Mouse (Mus musculus): ENCODE data around the gene Scel. TPM values are rescaled to one million over a fixed set of nuclear protein-coding genes. Genes with fewer than 3 reads are reported as not detected.

Scel gene
- total RNA-seq, 1 experiment from 2014 or later, result 2.1 TPM

DNA sequence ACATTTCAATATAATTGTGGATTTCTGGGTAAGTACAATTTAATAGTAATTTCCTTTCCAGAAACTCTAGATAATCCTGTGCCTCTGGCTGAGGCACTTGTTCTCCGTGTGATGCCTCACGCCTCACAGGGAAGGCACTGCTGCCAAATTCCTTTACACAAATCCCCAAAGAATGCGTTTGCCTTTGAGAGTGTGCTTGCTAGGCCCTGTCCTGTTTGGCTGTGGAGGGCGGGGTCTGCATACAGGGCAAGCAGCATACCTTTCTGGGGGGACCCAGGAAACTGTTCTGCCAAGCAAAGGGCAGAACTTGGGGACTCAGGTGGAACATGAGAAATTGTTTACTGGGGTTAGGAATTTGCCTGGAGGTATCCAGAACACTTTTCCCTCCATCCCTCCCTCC, 12.2 kb upstream of the Scel start:
- no peak for ATAC-seq (ENCODE audit: extremely low read depth, insufficient number of reproducible peaks, low FRiP score, poor library complexity, severe bottlenecking)

DNA sequence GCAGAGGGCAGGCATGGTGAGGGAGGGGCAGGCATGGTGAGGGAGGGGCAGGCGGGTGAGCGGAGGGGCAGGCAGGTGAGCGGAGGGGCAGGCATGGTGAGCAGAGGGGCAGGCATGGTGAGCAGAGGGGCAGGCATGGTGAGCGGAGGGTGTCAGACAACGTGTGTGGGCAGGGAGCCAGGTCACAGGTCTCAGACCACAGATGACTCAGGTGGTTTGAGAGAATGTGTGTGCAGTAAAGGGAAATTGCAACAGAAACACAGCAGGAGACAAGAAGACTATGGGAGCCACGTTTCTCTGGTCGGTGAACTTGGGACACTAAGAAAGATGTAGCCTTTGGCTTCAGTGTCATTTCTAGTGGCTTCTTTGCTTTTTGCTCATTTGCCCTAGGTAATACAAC, 8.6 kb upstream of the Scel start:
- peak; percentile 88 for ATAC-seq (ENCODE audit: extremely low read depth, insufficient number of reproducible peaks, low FRiP score, poor library complexity, severe bottlenecking)

DNA sequence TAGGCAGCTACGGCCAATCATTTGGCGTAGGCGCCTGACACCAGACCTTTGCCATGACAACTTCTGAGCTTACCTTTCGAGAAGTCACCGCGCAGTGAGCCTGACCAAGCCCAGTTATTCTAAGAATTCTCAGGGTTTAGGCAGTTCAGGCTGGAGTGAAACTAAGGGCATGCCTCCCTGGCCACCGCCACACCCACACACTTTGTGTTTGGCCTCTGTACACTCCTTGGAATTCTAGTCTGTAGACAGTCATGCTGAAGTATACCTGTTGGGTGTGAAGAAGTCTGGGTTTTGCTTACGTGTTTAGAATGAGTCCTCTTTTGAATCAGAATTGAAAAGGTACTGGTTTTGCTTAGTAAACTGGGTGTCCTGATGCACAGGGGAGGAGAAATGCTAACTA, 3.6 kb upstream of the Scel start:
- ATAC-seq (ENCODE audit: extremely low read depth, insufficient number of reproducible peaks, low FRiP score, poor library complexity, severe bottlenecking), result no peak

DNA sequence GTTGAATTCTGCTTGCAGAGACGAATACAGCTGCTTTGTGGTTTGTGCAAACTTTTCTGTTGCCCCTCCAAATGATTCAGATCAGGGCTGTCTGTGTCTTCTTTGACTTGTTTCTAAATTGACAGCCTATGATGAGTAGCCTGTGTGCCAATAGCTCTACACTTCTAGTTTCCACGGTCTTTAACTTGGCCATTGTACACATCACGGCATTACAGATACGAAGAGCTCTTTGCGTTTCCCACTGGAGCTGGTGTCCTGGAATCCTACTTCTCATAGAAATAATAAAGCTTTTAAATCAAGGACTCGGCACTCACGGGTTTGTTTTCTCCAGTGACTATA, 300 bp downstream of the Scel start:
- no peak for ATAC-seq (ENCODE audit: extremely low read depth, insufficient number of reproducible peaks, low FRiP score, poor library complexity, severe bottlenecking)

DNA sequence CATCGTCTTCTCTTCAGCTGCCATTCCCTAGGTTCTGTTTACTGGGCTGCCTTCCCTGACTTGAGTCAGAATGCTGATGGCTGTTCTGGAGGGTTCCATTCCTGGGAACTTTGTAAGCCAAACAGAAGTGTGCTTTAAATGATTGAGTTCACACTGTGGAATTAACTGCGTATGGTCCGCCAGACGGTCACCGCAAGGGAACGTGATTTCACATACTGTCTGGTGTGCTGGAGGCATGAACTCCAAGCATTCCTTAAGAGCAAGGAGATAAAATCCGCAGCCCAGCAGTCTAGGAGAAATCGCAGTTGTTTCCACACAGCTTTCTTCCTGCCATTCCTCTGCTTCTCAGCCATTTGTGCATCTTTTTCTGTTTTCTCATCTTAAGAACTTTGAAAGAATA, 2.3 kb downstream of the Scel start:
- no peak for ATAC-seq (ENCODE audit: extremely low read depth, insufficient number of reproducible peaks, low FRiP score, poor library complexity, severe bottlenecking)

DNA sequence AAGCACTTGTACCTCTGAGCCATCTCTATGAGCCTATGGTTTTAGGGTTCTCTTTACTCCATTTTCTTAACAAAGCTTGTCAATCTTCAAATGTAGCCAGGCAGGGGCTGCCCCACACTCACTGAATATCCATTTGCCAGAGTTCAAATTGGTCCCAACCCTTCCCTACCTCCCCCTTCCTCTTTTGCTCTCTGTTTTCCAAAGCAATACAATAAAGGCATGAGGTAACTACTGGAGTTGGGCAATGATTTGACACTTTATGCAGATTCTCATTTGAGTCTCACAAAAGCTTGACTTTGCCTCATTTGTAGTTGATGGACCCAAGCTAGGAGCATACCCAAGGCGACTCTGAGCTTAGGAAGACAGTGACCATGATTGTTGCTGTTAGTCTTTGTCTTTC, 13.1 kb downstream of the Scel start:
- no peak for ATAC-seq (ENCODE audit: extremely low read depth, insufficient number of reproducible peaks, low FRiP score, poor library complexity, severe bottlenecking)

DNA sequence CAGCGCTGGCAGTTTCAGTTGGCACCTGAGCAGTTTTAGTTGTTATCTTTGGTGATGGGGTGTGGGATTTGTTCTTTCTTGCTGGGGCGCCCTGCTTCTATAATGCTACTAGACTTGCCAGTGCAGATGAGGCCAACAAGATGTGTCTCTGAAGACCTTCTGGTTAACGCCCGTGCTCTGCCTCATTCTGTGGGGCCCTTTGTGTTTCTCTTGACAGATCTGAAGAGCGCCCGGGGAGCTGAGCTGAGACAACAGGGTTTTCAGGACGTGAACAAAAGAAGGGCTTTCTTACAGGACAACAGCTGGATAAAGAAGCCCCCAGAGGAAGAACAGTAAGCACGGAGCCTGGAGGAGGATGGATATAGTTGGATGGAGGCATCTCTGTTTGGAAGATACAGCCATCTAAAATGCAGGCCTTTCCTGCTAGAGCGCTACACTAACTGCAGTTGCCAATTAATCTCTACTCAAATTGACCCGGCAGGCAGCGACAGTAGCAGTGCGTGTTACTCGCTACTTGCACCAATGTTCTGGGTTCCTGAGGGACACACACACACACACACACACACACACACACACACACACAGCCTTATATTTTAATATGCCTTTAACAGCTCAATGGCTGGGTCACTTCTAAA, 16.7 kb downstream of the Scel start:
- ATAC-seq (ENCODE audit: extremely low read depth, insufficient number of reproducible peaks, low FRiP score, poor library complexity, severe bottlenecking), result no peak

DNA sequence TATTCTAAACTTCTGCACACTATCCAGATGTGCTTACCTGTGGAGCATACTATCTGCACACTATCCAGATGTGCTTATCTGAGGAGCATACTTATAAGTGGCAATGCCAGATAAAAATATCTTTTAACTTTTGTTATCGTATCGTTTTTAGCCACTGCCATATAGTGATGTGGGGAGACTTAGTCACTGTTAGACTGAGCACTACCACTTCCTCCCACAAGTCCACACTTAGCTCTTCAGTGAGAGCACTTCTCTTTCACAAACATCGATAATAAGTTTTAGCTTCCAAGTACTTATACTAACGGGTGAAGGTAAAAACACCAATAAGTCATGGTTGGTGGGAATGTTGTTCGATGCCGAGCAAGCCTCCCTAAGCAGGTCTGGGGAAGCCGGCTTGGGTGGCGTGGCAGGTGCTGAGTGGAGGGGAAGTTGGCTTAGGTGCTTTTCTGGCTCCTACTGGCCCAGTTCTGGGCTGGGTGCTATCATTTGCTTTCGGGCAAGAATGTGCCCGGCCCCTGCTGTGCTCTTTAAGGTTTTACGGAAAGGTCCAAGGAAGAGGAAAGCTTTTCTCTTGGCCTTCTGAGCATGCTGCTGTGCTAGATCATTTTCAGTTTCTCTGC, 18.7 kb downstream of the Scel start:
- peak; percentile 55 for ATAC-seq (ENCODE audit: extremely low read depth, insufficient number of reproducible peaks, low FRiP score, poor library complexity, severe bottlenecking)

DNA sequence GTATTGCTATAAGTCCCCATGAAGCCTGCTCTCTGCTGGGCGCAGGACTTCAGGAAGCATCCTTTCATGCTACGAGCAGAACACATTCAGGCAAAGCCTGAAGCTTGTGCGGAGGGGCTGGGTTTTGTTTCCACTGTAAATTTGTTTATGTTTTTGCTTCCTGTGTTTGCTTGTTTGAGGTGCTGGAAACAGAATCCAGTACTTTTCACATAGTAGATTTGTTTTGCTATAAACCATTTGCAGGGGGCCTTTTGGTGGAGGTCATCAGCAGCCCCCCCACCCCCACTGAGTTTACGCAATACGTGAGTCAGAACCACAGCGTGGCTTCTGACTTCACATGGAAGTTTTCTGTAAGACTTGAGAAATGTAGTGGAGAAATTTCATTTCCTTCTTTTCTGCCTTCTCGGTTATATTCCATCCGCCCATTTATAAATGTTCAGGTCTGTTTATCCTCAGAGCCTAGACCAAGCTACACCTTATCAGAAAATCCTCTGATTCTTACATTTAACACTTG, 22.4 kb downstream of the Scel start:
- ATAC-seq (ENCODE audit: extremely low read depth, insufficient number of reproducible peaks, low FRiP score, poor library complexity, severe bottlenecking), result no peak

DNA sequence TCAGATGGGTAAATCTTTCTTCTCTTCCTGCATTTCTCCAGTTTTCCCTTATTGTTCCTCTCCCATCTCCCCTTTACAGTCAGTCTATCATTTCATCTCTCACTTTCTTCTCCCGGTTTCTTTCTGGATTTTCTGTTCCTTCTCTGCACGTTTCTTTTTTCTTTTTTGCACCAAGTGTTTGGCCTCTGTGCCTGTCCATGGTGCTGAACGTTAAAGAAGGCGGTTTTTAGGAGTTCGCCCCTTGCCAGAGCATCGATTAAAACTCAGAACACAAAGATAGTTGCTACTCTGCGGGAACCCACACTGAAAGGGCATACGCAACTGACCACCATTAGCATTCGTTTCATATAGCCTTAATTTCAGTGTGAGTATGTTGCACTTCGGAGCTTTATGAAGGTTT, 23.2 kb downstream of the Scel start:
- ATAC-seq (ENCODE audit: extremely low read depth, insufficient number of reproducible peaks, low FRiP score, poor library complexity, severe bottlenecking), result no peak

DNA sequence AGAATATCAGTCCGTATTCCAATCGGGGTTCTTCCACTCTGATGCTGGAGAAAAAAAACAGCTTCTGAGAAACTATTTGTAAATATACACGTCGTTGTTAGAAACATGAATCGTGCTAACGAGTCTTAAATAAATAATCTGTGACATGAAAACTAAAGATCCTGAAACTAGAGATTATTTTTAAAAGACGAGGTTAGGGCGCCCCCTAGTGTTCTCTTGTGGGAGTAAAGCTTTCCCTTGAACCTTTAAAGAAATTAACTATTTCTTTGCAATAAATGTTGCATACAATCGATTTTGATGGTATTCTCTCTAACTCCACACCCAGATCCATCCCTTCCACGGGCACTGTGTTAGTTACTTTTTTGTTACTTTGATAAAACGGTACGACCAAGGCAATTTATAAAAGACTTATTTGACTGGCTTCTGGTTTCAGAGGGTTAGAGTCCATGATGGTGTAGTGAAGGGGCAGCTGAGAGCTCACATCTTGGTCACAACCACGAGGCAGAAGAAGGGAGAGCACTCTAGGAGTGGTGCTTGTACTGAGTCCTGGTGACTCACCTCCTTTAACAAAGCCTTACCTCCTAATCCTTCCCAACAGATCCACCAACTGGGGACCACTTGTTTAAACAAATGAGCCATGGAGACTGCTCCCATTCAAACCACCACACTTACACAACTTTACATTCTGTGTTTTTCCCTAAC, 24.4 kb downstream of the Scel start:
- peak; percentile 66 for ATAC-seq (ENCODE audit: extremely low read depth, insufficient number of reproducible peaks, low FRiP score, poor library complexity, severe bottlenecking)

DNA sequence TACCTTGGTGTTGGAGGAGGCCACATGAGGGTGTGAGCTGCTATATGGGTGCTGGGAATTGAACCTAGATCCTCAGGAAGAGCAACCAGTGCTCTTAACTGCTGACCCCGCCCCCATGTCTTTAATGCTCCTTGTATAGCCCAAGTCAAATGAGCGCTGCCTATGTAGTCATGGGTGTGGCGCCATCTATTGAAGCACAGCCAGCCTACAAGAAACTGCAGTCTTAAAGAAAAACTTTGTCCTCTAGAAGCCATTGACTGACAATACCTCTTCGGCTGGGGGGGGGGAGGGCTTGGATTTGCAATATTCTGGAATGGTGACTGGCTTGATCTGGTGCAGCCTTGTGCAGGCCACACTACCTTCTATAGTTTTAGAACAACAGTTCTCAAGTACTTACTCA, 26.7 kb downstream of the Scel start:
- no peak for ATAC-seq (ENCODE audit: extremely low read depth, insufficient number of reproducible peaks, low FRiP score, poor library complexity, severe bottlenecking)

DNA sequence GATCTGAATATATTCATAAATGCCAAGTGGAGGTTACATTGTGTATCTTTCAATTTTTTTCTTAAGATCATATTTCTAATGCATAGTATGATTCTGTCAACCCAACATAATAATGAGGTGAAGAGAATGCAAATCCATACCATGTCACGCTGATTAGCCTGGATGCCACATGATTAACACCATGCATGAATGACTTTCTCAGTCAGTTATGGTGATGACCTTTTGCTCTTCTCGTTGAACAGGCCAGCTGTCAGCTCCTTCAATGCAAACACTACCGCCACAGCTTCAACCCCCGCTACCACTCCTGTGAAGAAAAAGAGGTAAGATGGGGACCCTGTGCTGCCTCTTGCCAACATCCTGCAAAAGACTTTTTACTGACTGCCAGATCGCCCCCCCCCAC, 28.5 kb downstream of the Scel start:
- ATAC-seq (ENCODE audit: extremely low read depth, insufficient number of reproducible peaks, low FRiP score, poor library complexity, severe bottlenecking), result no peak

DNA sequence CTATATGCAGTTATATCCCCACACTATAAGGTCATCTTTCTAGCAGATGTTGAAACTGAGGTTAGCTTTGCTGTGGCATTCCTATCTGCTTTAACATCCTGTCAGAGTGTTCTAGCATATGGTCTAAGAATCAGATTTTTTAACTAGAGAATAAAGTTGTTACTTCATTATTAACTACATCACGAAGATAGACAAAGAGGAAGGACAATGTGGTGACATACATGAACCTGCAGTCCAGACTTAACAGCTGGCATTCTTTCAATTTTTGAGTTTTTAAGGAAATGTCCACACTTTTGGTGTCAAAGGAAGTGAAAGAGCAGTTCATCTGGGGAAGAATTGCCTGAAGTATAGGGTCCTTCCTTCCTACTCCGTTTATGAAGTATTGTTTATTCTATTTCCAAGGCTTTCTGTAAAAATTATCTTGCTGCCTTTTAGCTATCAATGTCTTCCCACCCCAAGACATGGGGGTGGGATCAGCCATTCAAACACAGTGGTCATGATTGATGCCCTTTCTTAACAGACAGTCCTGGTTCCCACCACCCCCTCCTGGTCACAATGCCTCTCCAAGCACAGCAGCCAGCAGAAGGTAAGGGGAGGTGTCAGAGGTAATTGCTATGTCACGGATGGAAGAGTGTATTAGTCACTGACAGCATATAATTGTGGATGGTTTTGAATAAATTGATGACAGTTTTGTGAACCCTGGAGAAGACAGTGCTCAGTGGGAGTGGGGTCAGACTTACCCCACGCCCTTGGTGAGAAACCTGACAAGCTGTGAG, 30.4 kb downstream of the Scel start:
- no peak for ATAC-seq (ENCODE audit: extremely low read depth, insufficient number of reproducible peaks, low FRiP score, poor library complexity, severe bottlenecking)

DNA sequence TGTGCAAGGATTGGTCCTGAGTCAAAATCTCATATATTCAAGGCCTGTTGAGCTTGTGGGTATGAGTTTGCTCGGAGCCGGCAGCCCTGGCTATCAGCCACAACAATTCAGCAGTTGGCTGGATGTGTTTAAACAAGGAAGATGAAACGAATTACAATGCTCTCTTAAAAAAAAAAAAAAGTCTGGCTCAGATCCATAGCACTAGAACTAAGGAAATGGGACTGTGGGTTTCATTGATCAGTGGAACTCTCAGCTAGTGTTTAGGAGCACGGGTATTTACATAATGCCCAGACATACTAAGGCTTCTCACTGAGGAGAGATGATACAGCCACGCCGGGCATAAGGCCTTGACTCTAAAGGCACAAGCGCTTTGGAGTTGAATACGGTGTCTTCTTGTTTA, 32.6 kb downstream of the Scel start:
- ATAC-seq (ENCODE audit: extremely low read depth, insufficient number of reproducible peaks, low FRiP score, poor library complexity, severe bottlenecking), result no peak

DNA sequence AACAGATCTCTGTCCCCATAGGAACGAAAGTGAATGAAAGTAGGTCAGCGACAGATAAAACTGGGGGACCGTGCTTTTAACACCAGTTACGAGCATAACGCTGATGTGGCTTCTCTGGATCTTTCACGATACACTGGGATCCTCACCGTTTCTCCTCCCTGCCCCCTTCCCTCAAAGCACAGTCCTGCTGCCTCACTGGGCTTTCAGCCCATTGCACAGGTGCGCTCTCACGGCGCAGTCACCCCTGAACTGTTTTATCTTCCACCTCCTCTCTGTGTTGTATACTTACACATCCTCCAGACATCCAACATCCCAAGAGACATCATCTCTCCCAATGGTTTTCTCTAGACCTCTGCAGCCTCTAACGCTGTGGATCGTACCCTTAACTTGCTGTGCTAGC, 33.1 kb downstream of the Scel start:
- no peak for ATAC-seq (ENCODE audit: extremely low read depth, insufficient number of reproducible peaks, low FRiP score, poor library complexity, severe bottlenecking)

DNA sequence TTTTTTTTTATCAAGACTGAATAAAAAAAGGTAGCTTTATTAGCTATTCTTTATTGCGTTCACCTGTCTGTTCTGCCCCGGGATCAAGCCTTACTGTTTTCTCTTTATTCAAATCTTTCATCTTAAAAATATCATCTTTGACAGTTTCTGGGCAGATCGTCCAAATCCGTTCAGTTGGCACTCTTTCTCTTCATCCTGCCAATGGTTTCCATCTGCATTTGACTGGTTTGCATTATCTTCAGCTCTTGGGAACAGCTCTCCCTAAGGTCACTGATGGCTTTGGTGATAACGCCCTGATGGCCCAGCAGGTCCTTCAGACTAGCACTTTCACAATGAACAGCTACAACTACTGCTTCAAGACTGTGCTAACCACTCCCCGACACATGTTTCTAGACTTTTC, 35.1 kb downstream of the Scel start:
- no peak for ATAC-seq (ENCODE audit: extremely low read depth, insufficient number of reproducible peaks, low FRiP score, poor library complexity, severe bottlenecking)

DNA sequence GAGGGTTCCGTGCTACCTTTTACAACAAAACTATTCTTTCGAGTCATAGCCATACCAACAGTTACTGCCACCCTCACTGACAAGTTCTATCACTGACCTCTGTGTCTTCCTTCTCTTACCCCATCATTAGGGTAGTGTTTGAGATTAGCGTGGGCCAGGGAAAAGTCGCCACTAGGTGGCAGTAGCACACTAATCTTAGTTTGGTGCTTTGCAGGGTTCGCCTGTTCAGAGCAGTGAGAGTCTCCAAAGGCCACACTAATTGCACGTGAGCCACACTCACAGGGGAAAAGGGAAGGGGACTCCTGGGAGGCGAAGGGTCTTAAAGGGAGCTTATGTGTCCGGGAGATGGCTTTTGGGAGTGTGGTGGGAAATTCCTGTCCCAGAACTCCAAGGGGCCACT, 37.3 kb downstream of the Scel start:
- peak; percentile 88 for ATAC-seq (ENCODE audit: extremely low read depth, insufficient number of reproducible peaks, low FRiP score, poor library complexity, severe bottlenecking)

DNA sequence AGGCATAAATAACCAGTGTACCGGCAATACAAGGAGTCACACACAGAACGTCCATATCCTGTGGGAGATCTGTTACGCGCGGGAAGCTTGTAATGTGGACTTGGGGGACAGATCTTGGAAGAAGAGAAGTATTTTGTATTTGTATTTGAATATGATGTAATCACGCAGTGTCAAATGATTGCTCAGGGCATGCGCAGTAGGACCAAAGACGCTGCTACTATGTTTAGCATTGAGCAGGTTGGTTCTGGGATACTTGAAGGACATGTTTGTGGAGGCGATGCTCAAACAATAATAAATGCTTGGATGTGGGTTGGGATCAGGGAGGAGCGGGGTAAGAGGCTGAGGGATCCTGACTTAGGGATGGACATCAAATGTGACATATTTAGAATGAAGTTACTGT, 37.8 kb downstream of the Scel start:
- ATAC-seq (ENCODE audit: extremely low read depth, insufficient number of reproducible peaks, low FRiP score, poor library complexity, severe bottlenecking), result no peak

DNA sequence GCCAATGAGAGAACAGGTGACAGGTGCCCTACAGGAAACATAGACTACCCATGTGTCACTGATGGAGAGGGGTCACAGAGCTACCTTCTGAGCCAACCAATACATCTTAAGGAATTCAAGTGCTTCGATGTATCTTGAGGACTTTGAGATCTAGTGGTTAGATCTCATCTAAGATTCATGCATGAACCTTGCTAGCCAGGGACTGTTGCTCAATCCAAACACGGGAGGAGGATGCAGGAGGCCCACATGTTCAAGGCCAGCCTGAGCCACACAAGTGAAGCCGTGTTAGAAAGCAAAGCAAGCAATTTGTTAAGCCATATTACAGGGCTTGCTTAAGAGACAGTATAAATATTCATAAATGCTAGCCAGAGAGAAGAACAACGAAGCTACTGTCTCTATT, 38.8 kb downstream of the Scel start:
- no peak for ATAC-seq (ENCODE audit: extremely low read depth, insufficient number of reproducible peaks, low FRiP score, poor library complexity, severe bottlenecking)
